Mouse (Mus musculus) layer of hippocampus, adult 6 months (tissue): ENCODE data around the gene Mrln. TPM values are rescaled to one million over a fixed set of nuclear protein-coding genes. Genes with fewer than 3 reads are reported as not detected.

ENCODE experiments used
- long read RNA-seq, 2 experiments: library from polyadenylated mRNA; unstranded; transcript quantifications; one replicate each; pipeline ENCODE4 v2.0.0; 2019 to 2020
- polyA plus RNA-seq: library from polyadenylated mRNA; unstranded; fragments of <200 nt; fragmentation: Nextera tagmentation; gene quantifications from 2 replicates; pipeline ENCODE4 v1.2.3, GENCODE M21; 2021

Gene Mrln
- polyA plus RNA-seq, result 1.5 and 1.7 TPM in 2 replicates
- long read RNA-seq, experiment 1, result 0 reads
- long read RNA-seq, experiment 2, result 0 reads

GRCm38 (mm10) chr10:70204505-70205399, at the start of gene Mrln:
TSS of gene Mrln (plus strand) at chr10:70204664.

DNA sequence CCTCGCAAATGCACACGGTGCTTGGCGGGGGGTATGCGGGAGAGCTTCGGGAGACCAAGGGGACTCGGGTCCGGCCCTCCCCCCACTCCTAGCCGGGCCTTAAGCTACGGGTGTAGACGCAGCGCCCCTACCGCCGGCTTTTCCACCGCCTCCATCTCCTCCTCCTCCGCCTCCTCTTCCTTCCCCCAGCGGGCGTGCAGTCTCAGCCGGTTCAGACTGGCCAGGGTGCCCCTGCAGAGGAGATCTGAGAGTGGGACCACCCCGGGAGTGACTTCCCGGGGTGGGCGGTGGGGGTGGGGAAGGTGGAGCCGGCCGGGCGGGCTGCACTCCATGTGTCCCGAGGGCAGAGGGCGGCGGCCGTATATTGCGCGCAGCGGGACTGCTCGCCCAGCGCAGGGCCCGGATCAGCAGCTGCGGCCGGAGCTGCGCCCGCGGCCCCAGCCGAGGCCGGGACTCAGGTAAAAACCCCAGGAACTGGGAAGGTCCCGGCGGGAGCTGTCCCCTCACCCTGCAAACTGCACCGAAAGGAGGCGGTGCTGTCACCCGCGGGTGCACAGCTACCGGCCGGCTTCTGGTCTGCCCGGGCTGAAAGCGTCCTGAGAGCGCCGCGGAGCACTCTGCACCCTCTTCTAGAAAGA, 40.6 kb downstream of the Mrln start, which contains the start of gene Slc16a9:
Slc16a9 (plus strand) TSS at position 180 of the 638 bp plus-strand sequence.

Other genes with a start within 250 kb of the Mrln start
- 16.8 and 27.0 TPM in 2 replicates for gene Ccdc6, start 107.5 kb upstream of the Mrln start, polyA plus RNA-seq
- gene Slc16a9, start 40.4 kb downstream of the Mrln start, polyA plus RNA-seq, result 0.70 and 1.9 TPM in 2 replicates
- 39.7 and 40.0 TPM in 2 replicates for gene Fam13c, start 235.8 kb downstream of the Mrln start, polyA plus RNA-seq